Mouse (Mus musculus): ENCODE measurements around the gene Gins1.

The Gins1 gene

DNA sequence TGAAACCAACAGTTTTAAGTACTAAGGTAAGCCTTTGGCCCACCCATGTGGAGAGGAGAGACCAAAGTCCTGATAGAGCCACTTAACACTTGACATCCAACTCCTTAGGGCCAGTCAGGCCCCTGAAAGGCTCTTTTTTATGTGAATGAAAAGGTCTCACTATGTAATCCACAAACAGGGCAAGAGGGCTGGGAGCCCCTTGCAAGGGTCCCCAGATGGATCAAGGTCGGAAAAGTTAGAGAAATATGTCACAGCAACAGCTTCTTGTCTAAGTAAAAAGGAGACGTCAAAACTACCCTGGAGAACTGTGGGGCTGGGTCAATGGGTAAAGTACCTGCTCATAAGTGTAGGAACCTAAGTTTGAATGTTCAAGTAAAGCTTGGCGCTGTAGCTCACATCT is 59.4 kb downstream of the Gins1 start:
- no peak for DNase-seq

DNA sequence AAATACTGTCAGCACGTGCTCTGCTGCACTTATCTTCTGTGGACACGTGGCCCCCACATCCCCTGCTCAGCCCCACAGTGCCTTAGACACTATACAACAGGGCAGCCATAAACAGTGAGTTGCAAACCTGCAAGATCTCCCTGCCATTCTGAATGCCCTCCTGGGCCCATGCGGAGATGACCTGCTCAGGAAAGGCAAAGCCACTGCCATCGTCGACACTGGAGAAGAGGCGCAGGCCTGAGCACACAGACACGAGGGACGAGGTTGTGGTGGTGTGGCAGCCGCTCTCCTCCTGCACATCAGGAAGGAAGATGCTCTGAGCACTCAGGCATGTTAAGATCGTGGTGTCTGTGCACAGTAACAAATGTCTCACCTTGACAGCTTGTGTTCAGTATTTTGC is 60.8 kb downstream of the Gins1 start:
- DNase-seq = peak; percentile 3

- no peak for DNase-seq
Observed at GRCm38 (mm10) chr2:150967491-150967890, 62.3 kb downstream of the Gins1 start.

GRCm38 (mm10) chr2:150969231-150969630 is 64.0 kb downstream of the Gins1 start:
- DNase-seq = peak; percentile 2

GRCm38 (mm10) chr2:150971856-150972255 is 66.7 kb downstream of the Gins1 start:
- DNase-seq = no peak

GRCm38 (mm10) chr2:150972681-150973080 is 67.5 kb downstream of the Gins1 start:
- no peak for DNase-seq

DNA sequence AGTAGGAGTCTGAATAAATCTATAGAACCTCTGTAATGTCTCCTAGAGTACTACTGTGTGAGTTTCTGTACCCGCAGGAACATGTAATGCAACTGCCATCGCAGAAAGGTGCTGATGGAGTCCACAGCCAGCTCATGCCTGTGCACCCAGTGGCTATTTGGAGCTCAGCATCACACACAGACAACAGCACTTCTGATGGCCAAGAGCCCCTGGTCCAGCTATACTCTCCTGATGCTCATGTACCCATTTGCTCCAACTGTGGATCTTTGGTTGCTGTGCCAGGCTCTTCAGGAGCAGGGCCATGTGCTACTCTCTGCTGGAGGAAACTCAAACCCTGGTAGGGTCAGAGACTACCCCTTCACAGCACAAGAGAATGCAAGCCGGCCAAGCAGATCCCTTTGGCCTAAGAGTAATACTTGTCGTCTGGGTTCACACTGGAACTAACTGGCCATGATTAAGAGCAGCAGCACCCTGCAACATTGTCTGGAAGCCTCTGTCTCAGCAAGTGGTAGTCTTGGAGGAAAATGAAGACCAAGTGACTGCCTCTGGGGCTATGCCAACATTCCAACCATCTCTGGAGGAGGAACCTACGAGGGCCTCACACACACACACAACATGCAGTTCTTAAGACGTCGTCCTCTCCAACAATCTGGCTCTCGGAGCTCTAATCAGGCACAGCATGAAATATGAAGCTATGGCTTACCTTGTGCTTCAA is 68.4 kb downstream of the Gins1 start:
- DNase-seq = no peak

DNA sequence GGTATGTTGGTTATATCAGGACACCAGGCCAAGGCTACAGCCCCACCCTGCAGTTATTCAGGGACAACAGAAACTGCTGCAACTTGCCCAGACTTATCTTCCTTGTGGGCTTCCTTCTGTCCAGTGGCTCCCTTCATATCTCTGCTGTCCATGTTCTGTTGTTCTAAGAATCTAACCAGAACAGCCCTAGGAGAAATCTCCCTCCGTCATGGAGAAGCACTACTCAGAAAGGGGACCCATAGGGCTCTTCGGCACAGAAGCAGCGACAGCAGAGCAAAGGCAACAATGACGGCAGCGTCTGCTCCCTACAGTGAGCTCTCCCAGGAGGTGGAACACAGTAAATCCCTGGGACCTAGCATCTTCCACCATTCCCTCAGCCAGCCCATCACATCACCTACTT is 71.7 kb downstream of the Gins1 start:
- DNase-seq = no peak

GRCm38 (mm10) chr2:150977676-150978075 is 72.5 kb downstream of the Gins1 start:
- DNase-seq = no peak

DNA sequence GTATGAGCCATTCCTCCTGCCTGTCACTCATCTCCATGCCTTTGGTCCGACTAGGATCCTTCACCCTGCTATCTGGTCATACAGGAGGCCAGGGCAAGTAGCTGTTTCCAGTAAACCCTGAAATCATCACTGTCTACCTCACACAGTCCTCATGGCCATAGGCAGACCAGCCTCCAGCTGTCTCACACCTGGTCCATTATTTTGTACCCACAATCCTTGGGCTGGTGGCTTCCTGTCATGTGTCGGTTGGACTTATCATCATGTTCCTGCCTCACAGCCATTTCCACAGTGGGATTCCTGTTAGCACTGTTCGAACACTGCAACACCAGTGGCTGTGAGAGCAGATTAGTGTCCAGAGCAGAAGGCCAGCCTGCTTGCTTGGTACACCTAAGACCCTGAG is 73.6 kb downstream of the Gins1 start:
- DNase-seq = no peak

DNA sequence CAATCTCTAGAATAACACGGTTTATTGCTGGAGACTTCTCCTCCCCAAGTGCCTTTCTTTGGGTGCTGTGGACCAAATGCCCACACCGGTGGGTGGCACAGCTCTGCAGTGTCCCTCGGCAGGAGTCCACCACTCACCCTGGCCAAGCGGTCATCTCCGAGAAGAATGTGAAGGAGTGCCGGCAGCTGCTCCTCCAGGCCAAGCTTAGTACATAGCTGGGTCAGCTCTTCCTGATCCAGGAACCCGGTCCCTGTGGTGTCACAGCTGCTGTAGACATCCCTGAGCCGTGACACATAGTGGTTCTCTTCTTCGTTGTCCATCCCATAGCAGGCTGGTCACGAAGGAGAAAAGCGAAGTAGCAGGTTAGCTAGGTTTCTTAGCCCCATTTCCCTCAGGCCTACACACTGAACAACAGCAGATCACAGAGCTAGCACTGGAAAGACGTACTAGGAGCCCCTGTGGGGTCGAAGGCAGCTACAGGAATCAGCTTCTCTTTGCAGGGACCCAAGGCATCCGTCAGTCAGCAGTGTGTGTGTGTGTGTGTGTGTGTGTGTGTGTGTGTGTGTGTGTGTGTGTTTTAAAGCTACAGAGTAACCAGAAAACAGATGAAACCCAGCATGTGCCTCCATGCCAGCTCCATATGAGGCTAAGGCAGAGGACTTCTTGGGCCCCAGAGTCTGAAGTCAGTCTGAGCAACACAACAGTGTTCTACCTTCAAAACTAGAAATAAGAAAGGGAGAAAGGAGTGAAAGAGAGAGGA is 74.8 kb downstream of the Gins1 start:
- no peak for DNase-seq

Data from thymus, postnatal 4 days (tissue).